Mouse (Mus musculus) stomach, postnatal 0 days (tissue): ENCODE data around the gene Pla2g3. TPM values are rescaled to one million over a fixed set of nuclear protein-coding genes. Genes with fewer than 3 reads are reported as not detected.

Experiments used
- ATAC-seq: fragments of 200-750 bp; cut with Nextera tagmentation; 2 replicates; pipeline ENCODE4 v1.8.0; 2017; ENCODE audit not compliant: low FRiP score, low TSS enrichment
- DNase-seq: peaks from one replicate; pipeline ENCODE4 v3.0.0-alpha.2; 2016; ENCODE audit warnings: low spot score
- H3K27ac ChIP-seq: fragments of 300-500 bp; sonication (generic); replicated peaks from 2 replicates; pipeline ENCODE4 v1.5.1; 2014; ENCODE audit warnings: mild to moderate bottlenecking, control low read depth
- H3K27me3 ChIP-seq: fragments of 300-500 bp; sonication (generic); 2 replicates; pipeline ENCODE4 v1.6.1; 2014; ENCODE audit warnings: low read length; ENCODE audit not compliant: control insufficient read depth, insufficient read depth
- H3K36me3 ChIP-seq: fragments of 300-500 bp; sonication (generic); 2 replicates; pipeline ENCODE4 v1.6.1; 2014; ENCODE audit warnings: low read length, mixed read lengths; ENCODE audit not compliant: control insufficient read depth, insufficient read depth
- H3K4me1 ChIP-seq: fragments of 300-500 bp; sonication (generic); replicated peaks from 2 replicates; pipeline ENCODE4 v1.6.1; 2014; ENCODE audit warnings: antibody characterized with exemption; ENCODE audit not compliant: control insufficient read depth, insufficient read depth
- H3K4me2 ChIP-seq: fragments of 300-500 bp; sonication (generic); replicated peaks from 2 replicates; pipeline ENCODE4 v1.6.1; 2014; ENCODE audit warnings: low read depth, mild to moderate bottlenecking, control low read depth, moderate library complexity
- H3K4me3 ChIP-seq: fragments of 300-500 bp; sonication (generic); 2 replicates; pipeline ENCODE4 v1.5.1; 2014; ENCODE audit warnings: low read depth, low read length, control low read depth
- H3K9ac ChIP-seq: fragments of 300-500 bp; sonication (generic); 2 replicates; pipeline ENCODE4 v1.6.1; 2014; ENCODE audit warnings: mild to moderate bottlenecking, low read length, control low read depth, mixed read lengths
- H3K9me3 ChIP-seq: fragments of 300-500 bp; sonication (generic); 2 replicates; pipeline ENCODE4 v1.6.1; 2016; ENCODE audit warnings: low read length; ENCODE audit not compliant: control insufficient read depth
- CTCF ChIP-seq: IDR thresholded peaks from 2 replicates; pipeline ENCODE4 v1.5.1; 2016; ENCODE audit warnings: antibody characterized with exemption, low read depth, mild to moderate bottlenecking, moderate library complexity
- EP300 ChIP-seq: optimal IDR thresholded peaks from 2 replicates; pipeline ENCODE3; 2016; ENCODE audit warnings: antibody characterized with exemption
- WGBS: fragments of 180-500 bp; shearing (Covaris S2); extraction: QIAGEN DNeasy Blood & Tissue Kit; methylation state at CpG from one replicate; pipeline ENCODE4 v1.1.7; 2014; 5-methylcytosine and 5-hydroxymethylcytosine counted together
- polyA plus RNA-seq: library from polyadenylated mRNA; unstranded; fragments of >200 nt; fragmentation: Nextera tagmentation; extraction: Ambion mirVana; gene quantifications from 2 replicates; pipeline ENCODE4 v1.2.1, GENCODE M21; 2015

The Pla2g3 gene
- polyA plus RNA-seq, 1 experiment from 2014 or later, result 9.4 TPM

- H3K4me1 ChIP-seq, result peaks cover 9% of the 10 kb centered on the region
- H3K9me3 ChIP-seq, result no peaks in the 10 kb centered on the region
- ATAC-seq, result peak; percentile 89
- peaks cover 7% of the 10 kb centered on the region for H3K36me3 ChIP-seq
- H3K4me3 ChIP-seq, result peak overlapping the region; percentile 73
- WGBS, result 3% methylated on average over 33 of the region's 33 CpGs
- peak overlapping the region; percentile 82 for H3K27ac ChIP-seq
- peak overlapping the region; percentile 74 for H3K9ac ChIP-seq
- H3K4me2 ChIP-seq, result peak overlapping the region; percentile 83
- H3K27me3 ChIP-seq, result no peaks in the 10 kb centered on the region
- TF ChIP-seq EP300 (no peak), CTCF (peak; percentile 39; the same call in 1 of the 2 replicates)
- DNase-seq, result peak; percentile 92
These were observed 51.2 kb downstream of the Pla2g3 start for GRCm38 (mm10) chr11:3539111-3539825.

- TF ChIP-seq EP300, result no peak
- peak; percentile 46 for TF ChIP-seq CTCF
- ATAC-seq, result no peak
- H3K4me2 ChIP-seq, result peak overlapping the region; percentile 83
- DNase-seq, result no peak
- peaks cover 5% of the 10 kb centered on the region; the same call in 1 of the 2 replicates for H3K36me3 ChIP-seq
- 65% methylated on average over 4 of the region's 4 CpGs for WGBS
- H3K27ac ChIP-seq, result no peak overlapping the region; the same call in 1 of the 2 replicates
- no peak overlapping the region for H3K9ac ChIP-seq
- peak overlapping the region; percentile 73 for H3K4me3 ChIP-seq
- H3K9me3 ChIP-seq, result no peaks in the 10 kb centered on the region
- peaks cover 8% of the 10 kb centered on the region for H3K4me1 ChIP-seq
- no peaks in the 10 kb centered on the region for H3K27me3 ChIP-seq
These were observed 51.7 kb downstream of the Pla2g3 start for GRCm38 (mm10) chr11:3539826-3540196.

- peaks cover 6% of the 10 kb centered on the region; the same call in 1 of the 2 replicates for H3K4me1 ChIP-seq
- ATAC-seq, result no peak
- WGBS, result 95% methylated on average over 23 of the region's 23 CpGs
- peak within 1 kb of the TSS; percentile 83 for H3K4me2 ChIP-seq
- H3K27ac ChIP-seq, result peak within 1 kb of the TSS; percentile 58; the same call in 1 of the 2 replicates
- no peak for DNase-seq
- H3K9me3 ChIP-seq, result no peaks in the 10 kb centered on the region
- no peak for TF ChIP-seq CTCF
- H3K36me3 ChIP-seq, result peaks cover 5% of the 10 kb centered on the region; the same call in 1 of the 2 replicates
- no peaks in the 10 kb centered on the region for H3K27me3 ChIP-seq
- peak within 1 kb of the TSS; percentile 59; the same call in 1 of the 2 replicates for H3K9ac ChIP-seq
- H3K4me3 ChIP-seq, result peak within 1 kb of the TSS; percentile 73
These were observed 52.5 kb downstream of the Pla2g3 start, which contains the start of gene Smtn for GRCm38 (mm10) chr11:3540451-3541085. TSS of gene Smtn (minus strand) at chr11:3540612.

GRCm38 (mm10) chr11:3541932-3542331, 53.8 kb downstream of the Pla2g3 start:
- H3K36me3 ChIP-seq, result peaks cover 2% of the 10 kb centered on the region; the same call in 1 of the 2 replicates
- H3K4me3 ChIP-seq, result no peak overlapping the region
- TF ChIP-seq EP300, result no peak
- TF ChIP-seq CTCF, result no peak
- no peaks in the 10 kb centered on the region for H3K9me3 ChIP-seq
- no peak overlapping the region for H3K9ac ChIP-seq
- H3K4me1 ChIP-seq, result peaks cover 9% of the 10 kb centered on the region; the same call in 1 of the 2 replicates
- H3K27me3 ChIP-seq, result no peaks in the 10 kb centered on the region
- 70% methylated on average over 3 of the region's 3 CpGs for WGBS
- no peak overlapping the region for H3K4me2 ChIP-seq
- ATAC-seq, result no peak
- H3K27ac ChIP-seq, result peak overlapping the region; percentile 78; the same call in 1 of the 2 replicates
- no peak for DNase-seq

GRCm38 (mm10) chr11:3543001-3543400, 54.9 kb downstream of the Pla2g3 start:
- TF ChIP-seq CTCF, result no peak
- TF ChIP-seq EP300, result no peak
- Histone ChIP-seq H3K4me1 (peaks cover 6% of the 10 kb centered on the region; the same call in 1 of the 2 replicates), H3K36me3 (no peaks in the 10 kb centered on the region), H3K27ac (peak overlapping the region; percentile 78), H3K27me3 (no peaks in the 10 kb centered on the region), H3K9ac (no peak overlapping the region; the same call in 1 of the 2 replicates), H3K9me3 (no peaks in the 10 kb centered on the region), H3K4me2 (no peak overlapping the region), H3K4me3 (no peak overlapping the region)
- WGBS, result 12% methylated on average over 5 of the region's 5 CpGs
- ATAC-seq, result peak; percentile 39; the same call in 1 of the 2 replicates
- peak; percentile 67 for DNase-seq

- H3K27ac ChIP-seq, result no peak overlapping the region
- no peaks in the 10 kb centered on the region for H3K27me3 ChIP-seq
- no peak for DNase-seq
- H3K9me3 ChIP-seq, result no peaks in the 10 kb centered on the region
- no peak overlapping the region for H3K4me3 ChIP-seq
- ATAC-seq, result no peak
- H3K36me3 ChIP-seq, result no peaks in the 10 kb centered on the region
- H3K9ac ChIP-seq, result no peak overlapping the region
- H3K4me2 ChIP-seq, result no peak overlapping the region
- WGBS, result 97% methylated on average over 5 of the region's 5 CpGs
- TF ChIP-seq EP300 (no peak), CTCF (peak; percentile 45)
- H3K4me1 ChIP-seq, result peaks cover 6% of the 10 kb centered on the region; the same call in 1 of the 2 replicates
These were observed 56.3 kb downstream of the Pla2g3 start for GRCm38 (mm10) chr11:3544409-3544808.
